Mouse (Mus musculus) limb, embryonic 14.5 days (tissue): ENCODE measurements around the gene Aatk. TPM values are rescaled to one million over a fixed set of nuclear protein-coding genes. Genes with fewer than 3 reads are reported as not detected.

Source experiments
- ATAC-seq: fragments of 200-750 bp; cut with Nextera tagmentation; 2 replicates; pipeline ENCODE4 v1.8.0; 2017; ENCODE audit warnings: low read depth, moderate number of reproducible peaks, moderate TSS enrichment; ENCODE audit not compliant: low FRiP score
- DNase-seq: peaks from one replicate; pipeline ENCODE4 v3.0.0-alpha.2; 2015; ENCODE audit warnings: low spot score
- H3K27ac ChIP-seq: fragments of 300-500 bp; sonication (generic); replicated peaks from 2 replicates; pipeline ENCODE4 v1.5.1; 2014; ENCODE audit warnings: low read depth, mild to moderate bottlenecking, low read length, moderate library complexity, mixed read lengths
- H3K27me3 ChIP-seq: fragments of 300-500 bp; sonication (generic); 2 replicates; pipeline ENCODE4 v1.6.1; 2014; ENCODE audit warnings: low read length, mixed read lengths; ENCODE audit not compliant: control insufficient read depth, insufficient read depth
- H3K36me3 ChIP-seq: fragments of 300-500 bp; sonication (generic); 2 replicates; pipeline ENCODE4 v1.6.1; 2014; ENCODE audit warnings: mild to moderate bottlenecking, low read length, moderate library complexity, mixed read lengths; ENCODE audit not compliant: control insufficient read depth, insufficient read depth
- H3K4me1 ChIP-seq: fragments of 300-500 bp; sonication (generic); 2 replicates; pipeline ENCODE4 v1.6.1; 2014; ENCODE audit warnings: antibody characterized with exemption, low read length, mixed read lengths; ENCODE audit not compliant: control insufficient read depth, insufficient read depth
- H3K4me2 ChIP-seq: fragments of 300-500 bp; sonication (generic); replicated peaks from 2 replicates; pipeline ENCODE4 v1.6.1; 2014; ENCODE audit warnings: low read depth, mild to moderate bottlenecking, low read length, moderate library complexity; ENCODE audit not compliant: severe bottlenecking
- H3K4me3 ChIP-seq: fragments of 300-500 bp; sonication (generic); replicated peaks from 2 replicates; pipeline ENCODE4 v1.5.1; 2014; ENCODE audit warnings: low read length
- H3K9ac ChIP-seq: fragments of 300-500 bp; sonication (generic); 2 replicates; pipeline ENCODE4 v1.6.1; 2014; ENCODE audit warnings: mild to moderate bottlenecking, low read depth, low read length, moderate library complexity; ENCODE audit not compliant: severe bottlenecking
- H3K9me3 ChIP-seq: fragments of 300-500 bp; sonication (generic); 2 replicates; pipeline ENCODE4 v1.6.1; 2016; ENCODE audit warnings: low read length; ENCODE audit not compliant: control insufficient read depth
- POLR2A ChIP-seq: fragments of 200-500 bp; IDR thresholded peaks from 2 replicates; pipeline ENCODE4 v1.8.0; 2012; ENCODE audit warnings: inconsistent platforms, mild to moderate bottlenecking, moderate library complexity, borderline replicate concordance; ENCODE audit not compliant: insufficient read depth, insufficient read length; ENCODE audit errors: extremely low read depth
- WGBS: fragments of 180-500 bp; shearing (Covaris S2); extraction: QIAGEN DNeasy Blood & Tissue Kit; methylation state at CpG from one replicate; pipeline ENCODE4 v1.1.7; 2014; 5-methylcytosine and 5-hydroxymethylcytosine counted together
- polyA plus RNA-seq, 2 experiments: library from polyadenylated mRNA; depleted of rRNA in 1 of 2; stranded (reverse) in 1 of 2; unstranded in 1 of 2; fragments of >200 nt; fragmentation: Nextera tagmentation in 1 of 2; extraction: Ambion mirVana in 1 of 2; gene quantifications; 2 replicates each; pipeline versions ENCODE4 v1.2.1 to v1.2.3; 2012 to 2014

Aatk gene
- polyA plus RNA-seq (2012; rRNA removed) (14.8 and 19.0 TPM in 2 replicates), polyA plus RNA-seq (2014; fragmentation: Nextera tagmentation; extraction: Ambion mirVana) (5.9 and 8.1 TPM in 2 replicates)

DNA sequence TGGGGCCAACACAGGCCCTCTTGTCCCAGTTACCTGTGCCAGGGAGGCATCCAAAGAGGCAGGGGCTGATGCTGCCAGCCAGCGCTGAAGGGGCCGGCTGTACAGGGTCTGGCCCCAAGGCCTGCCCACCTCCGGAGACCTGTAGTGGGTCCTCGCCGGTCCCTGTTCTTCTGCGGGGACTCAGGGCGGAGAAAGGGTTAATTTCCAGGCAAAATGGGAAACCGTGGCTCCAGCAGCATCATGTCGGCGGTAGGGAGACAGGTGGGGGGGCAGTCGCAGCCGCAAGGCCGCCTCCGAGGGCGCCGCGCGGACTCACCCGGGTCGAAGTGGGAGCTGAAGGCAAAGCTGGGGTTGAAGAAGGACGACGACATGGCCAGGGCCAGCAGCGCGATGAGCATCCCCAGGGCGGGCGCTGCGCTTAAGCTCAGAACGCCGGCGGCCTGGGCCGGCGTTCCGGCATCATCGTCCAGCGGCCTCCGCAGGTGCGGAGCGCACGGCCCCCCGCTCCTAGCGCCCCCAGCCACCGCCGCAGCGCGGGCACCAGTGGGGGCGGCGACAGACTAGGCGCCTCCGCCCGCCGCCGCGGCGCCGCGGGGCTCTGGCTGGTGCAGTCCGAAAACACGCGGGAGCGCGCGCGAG is at the start of gene Aatk:
Aatk (minus strand) TSS at position 615 of the 639 bp plus-strand sequence.
- Histone ChIP-seq H3K4me3 (peak within 1 kb of the TSS; percentile 66), H3K27me3 (peaks cover 9% of the 10 kb centered on the region), H3K27ac (no peak within 1 kb of the TSS), H3K4me1 (peaks cover 26% of the 10 kb centered on the region), H3K9me3 (no peaks in the 10 kb centered on the region), H3K9ac (peak within 1 kb of the TSS; percentile 74), H3K36me3 (no peaks in the 10 kb centered on the region), H3K4me2 (peak within 1 kb of the TSS; percentile 93)
- ATAC-seq (peak; percentile 41; the same call in 1 of the 2 replicates), DNase-seq (no peak)
- TF ChIP-seq POLR2A = 0 out of 2 replicates have a peak, but pooled peaks have one; percentile 23
- 0% methylated on average over 47 of the region's 63 CpGs for WGBS

DNA sequence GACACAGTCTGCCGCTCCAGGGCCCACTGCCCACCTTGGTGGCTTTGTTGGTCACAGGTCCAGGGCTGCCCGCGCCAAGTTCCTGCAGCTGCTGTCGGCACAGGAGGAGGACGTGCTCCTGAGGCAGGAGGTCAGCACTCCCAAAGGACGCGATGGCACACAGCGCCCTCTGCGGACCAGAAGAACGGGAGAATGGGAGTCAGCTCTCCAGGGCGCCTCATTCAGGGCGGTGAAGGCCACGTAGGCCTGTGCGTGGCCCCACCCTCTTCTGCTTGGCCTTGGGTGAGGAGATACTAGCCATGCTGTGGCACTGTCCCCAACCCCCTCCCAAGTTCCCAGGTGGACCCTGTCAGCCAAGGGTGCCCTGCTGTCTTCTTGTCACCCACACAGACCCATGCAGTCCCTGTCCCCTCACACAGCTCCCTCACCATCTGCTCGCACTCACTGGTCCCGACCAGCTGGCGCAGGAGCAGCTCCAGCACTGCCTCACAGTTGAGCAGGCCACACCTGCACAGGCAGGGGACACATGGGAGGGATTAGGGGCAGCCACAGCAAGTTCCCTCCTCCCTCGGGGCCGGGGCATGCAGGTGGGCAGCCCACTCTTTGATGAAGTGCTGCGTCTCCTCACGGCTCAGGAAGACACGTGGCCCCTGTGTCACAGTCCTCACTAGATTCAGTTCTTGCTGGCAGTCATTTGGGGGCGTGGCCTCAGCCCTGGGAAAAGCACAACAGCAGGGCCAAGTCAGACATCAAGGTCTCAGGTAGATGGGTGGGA is 46.0 kb upstream of the Aatk start:
- Histone ChIP-seq H3K4me3 (no peak overlapping the region), H3K36me3 (peaks cover 57% of the 10 kb centered on the region), H3K9me3 (no peaks in the 10 kb centered on the region), H3K4me2 (no peak overlapping the region), H3K27ac (no peak overlapping the region), H3K9ac (no peak overlapping the region), H3K4me1 (peaks cover 7% of the 10 kb centered on the region), H3K27me3 (no peaks in the 10 kb centered on the region)
- ATAC-seq (no peak), DNase-seq (no peak)
- no peak for TF ChIP-seq POLR2A
- 73% methylated on average over 23 of the region's 23 CpGs for WGBS

DNA sequence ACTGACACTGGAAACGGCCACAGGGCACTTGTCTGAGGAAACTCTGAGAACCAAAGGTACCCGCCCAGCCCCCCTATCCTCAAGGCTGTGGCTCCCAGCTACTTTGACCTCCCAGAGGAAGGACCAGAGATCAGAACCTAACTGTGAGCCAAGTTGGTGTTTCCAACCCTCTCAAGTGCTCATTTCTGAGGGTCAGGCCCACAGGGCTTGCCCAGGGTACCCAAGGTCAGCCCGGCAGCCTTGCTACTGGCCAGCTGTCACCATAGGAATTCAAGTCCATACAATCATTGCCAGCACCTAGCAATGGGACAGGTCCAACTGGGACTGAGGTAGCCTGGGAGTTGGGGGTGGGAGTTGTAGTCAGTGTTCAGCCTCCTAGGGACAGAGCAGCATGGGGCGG is 43.7 kb upstream of the Aatk start:
- peaks cover 5% of the 10 kb centered on the region for H3K4me1 ChIP-seq
- H3K4me2 ChIP-seq = no peak overlapping the region
- no peaks in the 10 kb centered on the region for H3K9me3 ChIP-seq
- DNase-seq (no peak), ATAC-seq (no peak)
- TF ChIP-seq POLR2A = no peak
- no peak overlapping the region for H3K27ac ChIP-seq
- no peak overlapping the region for H3K9ac ChIP-seq
- WGBS = 94% methylated on average over 4 of the region's 4 CpGs
- peaks cover 44% of the 10 kb centered on the region for H3K36me3 ChIP-seq
- H3K4me3 ChIP-seq = no peak overlapping the region
- H3K27me3 ChIP-seq = no peaks in the 10 kb centered on the region

DNA sequence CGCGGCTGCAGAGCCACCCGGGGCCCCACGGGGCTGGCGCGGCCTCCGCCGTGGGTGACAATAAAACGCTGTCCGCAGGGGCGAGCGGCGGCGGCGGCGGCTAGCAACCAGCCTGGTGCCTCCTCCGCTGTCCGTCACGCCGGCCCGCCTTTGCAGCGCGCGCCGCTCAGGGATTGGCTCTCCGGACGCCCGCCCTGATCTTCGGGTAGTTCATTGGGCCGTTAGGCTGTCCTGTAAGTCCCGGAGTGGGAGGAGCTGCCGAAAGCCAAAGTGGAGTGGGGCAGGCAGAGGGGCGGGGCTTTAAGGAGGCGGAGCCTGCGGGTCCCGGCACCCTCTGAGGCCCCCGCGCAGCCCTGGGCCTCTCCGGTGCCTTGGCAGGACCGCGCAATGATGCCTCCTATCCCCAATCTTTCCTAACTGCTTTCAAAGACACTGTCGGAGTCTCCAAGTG is 39.8 kb upstream of the Aatk start, which contains the start of gene Cep131:
Cep131 (minus strand) TSS at position 126 of the 451 bp plus-strand sequence.
- peak; percentile 97 for DNase-seq
- peak; percentile 98 for ATAC-seq
- Histone ChIP-seq H3K27me3 (no peaks in the 10 kb centered on the region), H3K4me1 (peaks cover 11% of the 10 kb centered on the region), H3K9ac (peak within 1 kb of the TSS; percentile 88), H3K4me2 (peak within 1 kb of the TSS; percentile 95), H3K36me3 (peaks cover 33% of the 10 kb centered on the region), H3K4me3 (peak within 1 kb of the TSS; percentile 94), H3K9me3 (no peaks in the 10 kb centered on the region), H3K27ac (peak within 1 kb of the TSS; percentile 52; the same call in 1 of the 2 replicates)
- no peak for TF ChIP-seq POLR2A
- WGBS = under 1% methylated on average over 37 of the region's 42 CpGs

DNA sequence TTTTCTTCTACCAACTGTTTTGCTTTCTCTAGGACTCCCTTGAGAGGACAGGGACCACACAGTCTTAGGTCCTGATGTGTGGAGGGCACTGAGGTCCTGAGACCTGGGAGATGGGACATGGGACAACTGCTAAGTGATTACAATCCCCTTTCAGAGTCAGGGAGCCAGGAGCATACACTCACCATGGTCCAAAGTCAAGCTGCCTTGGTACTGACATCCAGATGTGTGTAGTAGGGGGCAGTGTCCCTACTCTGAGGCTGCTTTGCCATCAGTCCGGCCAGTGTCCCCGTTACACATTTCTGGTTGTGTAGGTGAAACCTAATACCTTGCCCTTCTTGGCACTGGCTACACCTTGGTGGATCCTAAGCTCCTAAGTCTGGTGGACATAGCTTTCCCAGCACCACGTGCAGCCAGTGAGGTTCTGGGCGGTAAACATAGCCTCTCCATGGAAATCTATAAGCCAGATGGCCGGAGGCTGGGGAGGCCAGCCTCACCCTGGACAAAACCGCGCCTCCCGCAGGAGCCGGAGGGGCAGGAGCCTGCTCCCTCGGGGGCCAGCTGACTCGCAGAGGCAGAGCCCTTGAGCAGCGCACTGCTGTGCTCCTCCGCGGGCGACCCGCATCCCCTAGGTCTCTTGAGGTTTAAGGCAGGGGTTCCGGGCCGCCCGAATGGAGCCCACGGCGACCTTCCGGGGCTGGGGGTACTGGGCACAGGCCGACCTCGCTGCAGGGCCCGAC is 39.1 kb upstream of the Aatk start:
- no peaks in the 10 kb centered on the region for H3K9me3 ChIP-seq
- under 1% methylated on average over 20 of the region's 25 CpGs for WGBS

More for the DNA sequence above, 39.1 kb upstream of the Aatk start:
- peak overlapping the region; percentile 95 for H3K4me2 ChIP-seq
- H3K36me3 ChIP-seq = peaks cover 31% of the 10 kb centered on the region
- peak overlapping the region; percentile 52; the same call in 1 of the 2 replicates for H3K27ac ChIP-seq
- TF ChIP-seq POLR2A = no peak
- peak overlapping the region; percentile 88 for H3K9ac ChIP-seq
- DNase-seq (no peak), ATAC-seq (peak; percentile 0; the same call in 1 of the 2 replicates)
- H3K27me3 ChIP-seq = no peaks in the 10 kb centered on the region
- H3K4me1 ChIP-seq = peaks cover 11% of the 10 kb centered on the region
- H3K4me3 ChIP-seq = peak overlapping the region; percentile 94
